Mouse (Mus musculus) left cerebral cortex, postnatal 36 days (tissue): ENCODE data around the gene Ly6g5b. TPM values are rescaled to one million over a fixed set of nuclear protein-coding genes. Genes with fewer than 3 reads are reported as not detected.

Experiments
- DNase-seq, 2 experiments: peaks; one replicate each; pipeline ENCODE4 v3.0.0; 2021 to 2022; ENCODE audit warnings: low spot score in 2 of 2, mixed read lengths in 1 of 2
- intact Hi-C: fragments of 180-260 bp; cut with DNase I; formaldehyde crosslinking; loops from one replicate; pipeline ENCODE4 v1.15.1; 2025
- total RNA-seq, 2 experiments: library from RNA; stranded (reverse); gene quantifications; 2 replicates each; pipeline ENCODE4 v1.2.3; 2021

Gene Ly6g5b
- total RNA-seq, 2 experiments from 2014 or later: 0.45 TPM; not detected in 1

DNA sequence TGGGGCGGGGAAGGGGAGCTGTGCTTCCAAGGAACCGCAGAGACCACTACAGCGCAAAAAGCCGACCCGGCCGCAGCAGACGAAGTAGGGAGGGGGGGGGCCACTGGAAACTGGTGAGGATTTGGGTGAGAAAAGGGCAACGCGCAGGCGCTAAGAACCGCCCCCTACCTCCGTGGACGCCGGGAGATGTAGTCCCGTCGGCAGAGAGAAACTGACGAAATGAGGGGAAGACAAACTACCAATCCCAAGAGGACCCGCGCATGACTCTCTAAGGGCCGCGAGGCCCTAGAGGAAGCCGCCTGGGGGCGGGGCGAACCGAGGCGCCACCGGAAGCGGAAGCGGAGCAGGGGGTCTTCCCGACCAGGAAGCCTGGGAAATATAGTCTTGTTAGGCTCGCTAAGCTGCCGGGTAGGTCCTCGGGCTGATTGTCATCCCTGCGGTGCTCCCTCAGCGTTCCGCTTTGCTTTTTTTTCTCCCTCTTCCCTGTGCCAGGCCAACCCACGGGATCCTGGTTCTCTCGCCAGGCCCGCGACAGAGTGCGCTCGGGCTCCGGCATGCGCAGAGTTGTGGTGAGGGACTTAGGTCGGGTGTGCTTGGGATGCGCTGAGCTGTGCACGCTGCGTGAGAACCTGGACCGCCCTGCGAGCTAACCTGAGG, 6.0 kb upstream of the Ly6g5b start, which contains the start of gene Gpank1:
TSS of gene Gpank1 (plus strand) at position 313 of the 657 bp plus-strand sequence.
- intact Hi-C loops: loop anchor here (5.0 kb wide), 2 partner anchors 99 to 116 kb away; partner anchors contain the start of gene Nfkbil1
- DNase-seq: peak; percentile 98

DNA sequence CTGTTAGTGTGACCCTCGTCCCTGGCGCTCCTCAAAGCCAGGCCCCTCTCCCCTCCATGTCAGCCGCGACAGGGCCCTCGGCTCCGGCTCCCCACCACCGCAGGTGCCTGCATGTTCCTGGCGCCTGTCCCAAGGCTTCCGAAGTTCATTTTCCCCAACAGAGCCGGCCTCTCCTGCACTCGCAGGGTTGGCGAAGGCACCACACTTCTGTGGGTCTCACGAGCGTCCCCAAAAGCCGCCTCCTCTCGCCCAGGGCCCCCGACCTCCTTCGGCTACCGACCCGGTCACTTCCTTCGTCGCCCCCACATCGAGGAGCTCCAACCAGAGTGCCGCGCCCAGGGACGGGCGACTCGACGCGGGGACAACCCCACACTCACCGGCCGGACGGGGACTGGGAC, 5.5 kb upstream of the Ly6g5b start:
- intact Hi-C loops: loop anchor here (5.0 kb wide), 2 partner anchors 98 to 117 kb away; partner anchors contain the start of gene Nfkbil1
- DNase-seq: no peak

DNA sequence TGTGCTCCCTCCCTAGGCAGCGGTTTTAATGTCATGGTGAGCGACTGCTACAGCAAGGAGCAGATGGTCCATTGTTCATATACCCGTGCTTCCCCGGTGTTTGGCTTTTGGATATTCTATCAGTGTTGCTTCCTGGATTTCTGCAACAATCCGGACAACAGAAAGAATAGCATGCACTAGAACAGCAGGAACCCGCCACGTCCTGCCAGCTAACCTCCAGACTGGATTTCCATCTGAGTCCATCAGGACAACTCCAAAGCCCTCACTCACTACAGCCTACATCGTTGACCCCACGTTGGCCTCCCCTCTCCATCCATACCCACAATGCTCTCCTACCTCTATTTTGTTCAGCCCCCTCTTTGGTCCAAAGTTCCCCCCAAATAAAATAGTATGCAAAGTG, 3.5 kb downstream of the Ly6g5b start:
- intact Hi-C loops: no loop called here
- no peak for DNase-seq

DNA sequence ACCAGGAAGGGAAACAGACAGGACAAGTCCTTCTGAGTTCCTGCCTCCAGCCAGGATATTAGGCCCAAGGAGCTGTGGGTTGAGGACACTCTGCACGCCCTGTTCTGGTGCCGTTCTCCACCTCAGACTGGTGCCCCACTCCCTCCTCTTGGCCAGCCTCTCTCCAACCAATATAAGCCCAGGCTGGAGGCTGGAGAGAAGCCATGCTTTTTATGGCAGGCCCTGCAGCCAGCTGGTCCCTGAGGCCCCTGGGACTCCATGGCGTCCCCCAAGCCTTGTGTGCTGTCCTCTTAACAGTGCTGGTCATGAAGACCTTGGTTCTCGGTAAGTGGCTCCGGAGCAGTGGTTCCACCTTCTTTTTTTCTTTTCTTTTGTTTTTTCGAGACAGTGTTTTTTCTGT, 7.1 kb downstream of the Ly6g5b start, which contains the start of gene Ly6g5c:
TSS of gene Ly6g5c (plus strand) at position 183 of the 400 bp plus-strand sequence.
- DNase-seq: no peak
- intact Hi-C loops: no loop called here

DNA sequence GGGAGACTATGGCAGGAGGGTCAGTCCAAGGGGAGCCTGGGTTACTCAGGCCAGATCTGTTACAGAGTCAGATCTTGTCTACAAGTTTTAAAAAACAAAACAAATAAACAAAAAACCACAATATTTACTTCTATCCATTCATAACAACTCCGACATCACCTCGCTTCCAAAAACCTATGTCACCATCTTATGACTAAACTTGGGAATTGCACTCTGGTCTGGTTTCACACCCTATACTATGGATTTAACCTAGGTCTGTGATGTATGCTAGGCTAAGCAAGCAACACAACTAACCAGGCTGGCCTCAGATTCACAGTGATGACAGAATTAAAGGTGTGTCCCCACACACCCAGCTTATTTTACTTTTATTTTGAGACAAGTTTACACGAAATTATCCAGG, 8.7 kb downstream of the Ly6g5b start:
- DNase-seq: no peak
- intact Hi-C loops: loop anchor here (1.0 kb wide), 1 partner anchor 85 kb away; no protein-coding TSS in a partner anchor

DNA sequence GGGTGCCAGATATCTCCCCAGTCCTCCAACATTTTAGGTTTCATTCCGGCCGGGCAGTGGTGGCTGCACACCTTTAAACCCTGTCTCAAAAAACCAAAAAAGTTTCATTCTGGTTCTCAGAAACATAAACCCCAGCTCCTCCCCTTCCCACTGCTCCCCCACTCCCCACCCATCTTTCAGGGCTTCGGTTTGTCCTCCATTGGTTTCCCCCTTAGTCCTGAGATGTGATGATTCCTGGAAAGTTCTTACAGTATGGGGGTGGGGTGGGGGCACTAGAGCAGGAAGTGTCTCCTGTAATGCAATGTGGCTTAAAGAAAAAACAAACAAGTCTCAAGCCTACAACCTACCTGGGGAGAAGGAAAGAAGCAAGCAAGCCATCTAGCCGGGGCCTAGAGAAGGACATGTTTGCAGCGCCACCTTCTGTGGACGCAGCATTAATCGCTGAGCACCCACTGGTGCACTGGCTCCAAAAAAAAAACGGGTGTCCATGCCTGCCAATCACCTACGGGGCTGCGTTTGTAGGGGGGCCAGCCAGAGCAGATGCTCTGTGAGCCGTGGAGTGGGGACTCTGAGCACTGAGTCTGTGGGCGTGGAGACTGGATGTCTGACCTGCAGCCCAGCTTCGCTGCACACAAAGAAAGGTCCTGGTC, 9.4 kb downstream of the Ly6g5b start:
- intact Hi-C loops: loop anchor here (1.0 kb wide), 1 partner anchor 85 kb away; no protein-coding TSS in a partner anchor
- DNase-seq: no peak

DNA sequence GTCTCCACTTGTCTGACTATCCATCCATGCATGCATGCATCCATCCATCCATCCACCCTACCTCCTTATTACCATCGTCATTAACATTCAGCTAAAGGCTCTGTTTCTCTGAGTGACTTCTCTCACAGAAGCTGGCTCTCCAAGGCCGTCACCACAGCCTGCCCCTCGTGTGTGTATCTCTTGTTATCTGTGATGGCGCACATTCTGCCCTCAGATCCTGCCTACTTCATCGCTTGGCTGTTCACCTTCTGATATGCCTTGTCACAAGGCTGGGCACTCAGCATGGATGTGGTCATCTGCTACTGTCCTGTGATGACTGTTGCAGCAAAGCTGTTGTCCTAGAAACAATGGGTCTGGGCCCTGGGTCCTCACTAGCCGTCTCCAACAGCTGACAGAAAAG, 10.5 kb downstream of the Ly6g5b start:
- intact Hi-C loops: no loop called here
- DNase-seq: no peak

DNA sequence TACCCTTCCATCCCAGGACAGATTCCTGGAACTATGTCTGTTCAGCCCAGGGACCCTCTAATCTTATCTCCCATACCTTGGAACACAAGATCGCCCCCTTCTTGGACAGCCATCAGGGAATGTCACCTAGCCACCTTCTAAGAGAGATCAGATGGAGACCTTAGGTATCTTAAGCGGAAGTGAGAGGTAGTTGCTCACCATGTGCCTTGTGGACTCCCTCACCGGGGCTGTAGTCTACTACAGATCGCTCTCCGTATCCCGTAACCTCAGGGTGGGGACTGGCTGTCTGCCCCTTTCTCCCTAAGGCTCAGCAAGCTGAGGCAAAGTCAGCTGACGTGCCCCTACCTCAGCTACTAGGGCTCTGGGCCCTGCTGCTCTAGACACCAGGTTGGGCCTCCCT, 11.1 kb downstream of the Ly6g5b start:
- DNase-seq: no peak
- intact Hi-C loops: no loop called here

DNA sequence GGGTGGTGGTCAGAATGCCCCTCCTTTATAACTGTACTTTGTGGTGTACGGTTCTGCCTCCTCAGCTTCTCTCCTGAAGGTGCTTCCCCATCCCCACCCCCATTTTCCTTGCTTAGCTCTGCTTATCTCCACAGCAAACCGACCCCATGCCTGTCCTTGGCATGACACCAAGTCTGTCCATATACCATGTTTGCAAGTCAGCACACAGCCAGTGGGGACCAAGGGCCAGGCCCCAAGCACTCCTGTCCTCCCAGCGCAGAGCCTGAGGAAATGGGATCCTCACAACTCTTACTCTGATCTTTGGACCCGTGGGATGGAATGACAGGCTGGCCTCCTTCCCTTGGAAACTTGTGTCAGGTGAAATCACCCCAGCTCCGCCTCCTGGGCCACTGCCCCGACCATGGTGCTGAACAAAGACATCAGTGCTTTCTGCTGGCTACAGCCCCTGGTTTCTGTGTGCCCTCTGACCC, 12.0 kb downstream of the Ly6g5b start:
- no peak for DNase-seq
- intact Hi-C loops: no loop called here

DNA sequence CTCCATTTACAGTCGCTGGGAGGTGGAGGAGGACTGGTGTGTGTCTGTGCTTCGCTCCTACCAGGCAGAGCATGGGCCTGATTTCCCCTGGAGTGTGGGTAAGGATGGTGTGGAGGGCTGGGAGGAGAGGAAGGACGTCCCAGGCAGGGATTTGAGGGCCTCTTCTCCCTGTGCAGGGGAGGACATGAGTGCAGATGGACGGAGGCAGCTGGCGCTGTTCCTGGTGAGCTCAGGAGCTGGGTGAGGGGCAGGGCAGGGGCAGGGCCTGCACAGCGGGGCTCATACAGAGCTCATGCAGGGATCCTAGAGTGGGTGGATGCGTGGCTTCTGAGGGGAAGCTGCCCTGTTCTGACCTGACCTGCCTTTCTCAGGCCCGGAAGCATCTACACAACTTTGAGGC, 12.9 kb downstream of the Ly6g5b start:
- DNase-seq: no peak
- intact Hi-C loops: no loop called here

DNA sequence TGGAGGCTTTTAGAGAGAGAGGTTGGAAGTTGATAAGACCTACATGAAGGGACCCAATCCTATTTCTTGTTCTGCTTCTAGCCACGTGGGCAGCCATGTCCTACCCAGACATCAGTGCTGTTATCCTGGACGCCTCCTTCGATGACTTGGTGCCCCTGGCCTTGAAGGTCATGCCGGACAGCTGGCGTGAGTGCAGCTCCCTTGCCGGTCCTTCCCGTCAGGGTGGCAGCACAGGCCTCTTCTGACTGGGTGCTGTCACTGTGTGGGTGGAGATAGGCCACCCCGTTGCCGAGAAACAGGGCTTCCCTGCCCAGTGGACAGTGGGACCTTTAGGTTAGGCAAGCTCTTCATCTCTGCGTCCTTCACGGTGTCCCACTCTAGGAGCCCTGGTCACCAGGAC, 14.1 kb downstream of the Ly6g5b start:
- intact Hi-C loops: no loop called here
- DNase-seq: no peak

DNA sequence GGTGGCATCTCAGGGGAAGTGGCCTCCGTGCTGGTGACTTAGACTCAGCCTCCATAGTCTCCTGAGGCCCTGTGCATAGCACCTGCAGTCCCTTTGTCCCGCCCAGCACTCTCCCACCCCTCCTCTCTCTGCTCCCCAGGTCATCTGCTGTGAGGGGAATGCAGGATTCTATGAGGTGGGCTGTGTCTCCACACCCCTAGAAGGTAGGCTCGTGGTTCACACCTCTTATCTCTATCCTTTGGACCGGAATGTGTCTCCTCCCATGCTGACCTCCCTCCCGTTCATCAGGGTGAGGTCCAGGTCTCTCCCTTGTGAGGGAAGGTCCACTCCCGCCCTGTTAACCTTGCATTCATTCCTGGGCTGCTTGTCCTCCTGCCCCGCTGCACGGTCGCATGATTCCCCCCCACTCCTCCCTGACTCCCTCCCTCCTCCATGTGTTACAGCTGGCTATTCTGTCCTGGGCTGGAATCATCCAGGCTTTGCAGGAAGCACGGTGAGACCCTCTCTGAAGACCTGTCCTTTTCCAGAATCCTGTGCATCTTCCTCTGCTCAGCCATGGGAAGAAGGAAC, 14.9 kb downstream of the Ly6g5b start:
- intact Hi-C loops: no loop called here
- no peak for DNase-seq

DNA sequence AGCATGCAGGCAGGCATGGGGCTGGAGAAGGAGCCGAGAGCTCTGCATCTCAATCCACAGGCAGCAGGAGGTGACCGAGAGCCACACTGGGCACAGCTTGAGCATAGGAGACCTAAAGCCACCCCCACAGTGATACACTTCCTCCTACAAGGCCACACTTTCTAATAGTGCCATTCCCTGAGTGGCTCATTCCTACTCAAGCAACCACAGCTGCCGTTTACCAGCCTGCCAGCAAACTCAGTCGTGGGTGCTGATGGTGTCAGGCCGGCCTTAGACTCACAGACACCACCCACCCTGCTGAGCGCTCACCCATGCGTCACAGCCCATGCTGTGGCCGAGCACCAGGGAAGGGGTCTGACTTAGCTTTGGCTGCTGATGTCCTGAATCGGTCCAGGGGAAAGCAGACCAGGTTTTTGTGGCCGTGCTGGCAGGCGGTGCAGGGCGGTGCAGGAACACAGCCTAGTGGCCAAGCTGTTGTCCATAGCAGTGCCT, 18.0 kb downstream of the Ly6g5b start:
- intact Hi-C loops: no loop called here
- DNase-seq: peak; percentile 59 to 60

DNA sequence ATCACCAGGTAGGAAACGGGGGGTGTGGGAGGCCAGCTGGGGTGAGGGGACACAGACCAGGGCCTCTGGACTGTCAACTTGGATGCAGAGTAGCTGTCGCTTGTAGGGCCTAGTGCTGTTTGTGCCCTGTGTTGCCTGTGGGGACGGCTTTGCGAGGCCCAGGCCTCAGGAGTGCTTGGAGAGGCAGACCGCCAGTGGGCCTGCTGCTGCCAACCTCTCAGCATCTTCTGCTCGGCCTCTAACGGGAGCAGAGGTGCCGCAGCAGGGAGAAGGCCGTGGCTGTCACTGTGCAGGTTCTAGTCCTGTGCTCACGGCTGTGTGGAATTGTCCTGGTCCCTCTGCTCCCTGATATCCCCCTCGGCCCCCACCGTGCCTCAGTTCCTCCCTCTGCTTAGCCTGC, 18.6 kb downstream of the Ly6g5b start:
- no peak for DNase-seq
- intact Hi-C loops: no loop called here

DNA sequence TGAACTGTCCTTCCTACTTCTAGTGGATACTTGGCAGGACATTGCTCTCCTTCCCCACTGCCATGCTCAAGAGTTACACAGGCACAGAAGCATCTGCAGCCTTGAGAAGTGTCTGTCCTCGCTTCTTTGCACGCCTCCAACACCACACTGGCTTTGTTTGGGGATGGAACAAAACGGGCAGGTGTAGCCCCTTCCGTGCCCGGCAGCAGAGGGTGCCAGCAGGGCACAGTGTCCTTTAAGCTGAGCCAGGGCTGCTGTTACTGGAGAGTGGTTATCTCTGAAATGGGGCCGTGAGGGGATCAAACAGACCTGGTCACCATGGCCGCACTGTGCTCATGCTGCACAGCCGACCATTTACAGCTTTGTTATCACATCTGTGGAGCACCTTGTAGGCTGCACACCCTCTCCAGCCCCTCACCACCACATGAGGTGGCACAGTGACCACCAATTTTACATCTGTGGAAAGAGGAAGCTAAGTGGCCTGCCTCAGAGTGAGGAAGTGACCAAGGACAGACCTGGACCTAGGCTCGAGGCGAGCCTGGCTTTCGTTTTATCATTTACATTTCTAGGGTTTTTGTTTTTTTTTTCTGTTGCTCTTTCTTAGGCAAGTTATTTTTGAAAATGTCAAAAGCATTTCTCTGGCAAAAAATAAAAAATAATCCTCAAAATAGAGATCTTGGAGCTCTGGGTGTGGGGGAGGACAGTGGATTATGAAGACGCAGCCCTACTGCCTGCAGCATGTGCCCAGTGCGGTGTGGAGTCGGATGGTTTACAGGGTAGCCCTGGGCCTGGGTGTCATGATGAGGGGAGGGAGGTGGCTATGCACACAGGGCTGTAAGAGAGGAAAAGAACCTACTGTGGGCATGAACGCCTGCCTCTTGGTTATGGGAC, 20.5 kb downstream of the Ly6g5b start:
- intact Hi-C loops: no loop called here
- DNase-seq: no peak

DNA sequence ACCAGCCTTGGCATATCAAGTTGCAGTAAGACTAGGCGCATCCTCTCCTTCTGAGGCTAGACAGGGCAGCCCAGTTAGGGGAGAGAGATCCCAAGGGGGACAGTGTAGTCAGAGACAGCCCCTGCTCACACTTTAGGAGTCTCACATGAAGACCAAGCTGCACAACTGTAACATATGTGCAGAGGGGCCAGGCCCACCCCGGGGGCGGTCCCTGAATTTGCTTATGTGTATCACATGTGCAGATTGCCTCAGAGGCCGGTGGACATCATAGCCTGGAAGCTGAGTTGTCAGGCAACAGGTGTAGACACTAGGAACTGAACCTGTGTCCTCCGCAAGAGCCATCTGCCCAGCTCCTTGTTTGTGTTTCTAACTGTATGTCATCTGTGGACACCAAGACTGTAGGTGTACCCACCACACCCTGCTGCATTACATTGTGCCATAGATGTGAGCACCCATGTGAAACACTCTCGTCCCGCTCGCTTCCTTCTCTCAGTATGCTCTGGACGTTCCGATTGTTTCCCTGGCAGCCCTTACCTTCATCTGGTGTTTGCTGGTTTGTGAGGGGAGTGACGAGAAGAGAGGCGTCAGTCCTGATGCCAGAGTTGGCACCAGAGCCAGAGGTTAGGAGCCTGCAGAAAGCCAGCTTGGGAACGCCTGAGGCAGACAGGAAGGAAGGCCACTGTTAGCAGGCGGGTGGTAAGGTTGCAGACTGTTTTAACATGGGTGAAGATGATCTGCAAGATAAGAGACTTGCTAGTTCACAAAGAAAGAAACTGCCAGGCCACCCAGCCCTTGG, 22.6 kb downstream of the Ly6g5b start:
- intact Hi-C loops: no loop called here
- DNase-seq: no peak

DNA sequence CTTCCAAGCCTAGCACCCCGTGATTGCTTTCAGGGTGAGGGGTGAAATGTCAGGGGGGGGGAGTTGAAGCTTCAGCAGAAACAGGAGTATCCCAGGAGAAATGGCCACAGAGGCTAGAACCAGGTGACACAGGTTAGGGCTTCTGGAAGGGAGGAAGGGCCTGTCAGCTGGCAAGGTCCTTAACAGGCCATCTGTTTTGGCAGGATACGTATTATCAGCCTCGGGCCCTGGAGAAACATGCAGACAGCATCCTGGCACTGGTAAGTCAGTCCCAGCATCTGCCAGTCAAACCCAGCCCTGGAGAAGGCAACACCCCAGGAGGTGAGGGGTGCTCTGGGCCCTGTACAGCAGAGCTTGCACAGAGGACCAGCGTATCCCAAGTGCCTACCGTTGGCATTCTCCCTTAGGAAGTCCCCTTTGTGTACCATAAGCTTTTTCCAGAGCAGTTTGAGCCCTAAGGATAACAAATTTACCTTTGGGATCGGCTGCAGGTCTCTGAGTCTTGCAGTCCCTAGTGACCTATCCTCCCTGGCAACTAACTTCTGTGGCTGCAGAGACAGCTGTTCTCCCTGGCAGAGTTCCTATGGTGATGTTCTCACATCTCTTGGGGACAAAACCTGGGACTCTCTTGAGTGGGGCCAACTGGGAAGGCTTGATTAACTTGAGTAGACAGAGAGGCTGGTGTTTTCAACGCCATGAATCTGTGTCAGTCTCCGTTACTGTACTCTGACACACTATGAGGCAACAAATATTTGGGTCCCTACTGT, 24.9 kb downstream of the Ly6g5b start:
- intact Hi-C loops: no loop called here
- DNase-seq: no peak
